Mouse (Mus musculus): ENCODE measurements at regions not wholly inside any gene's neighbourhood (a gene's known extent, or its start where the extent isn't known, plus 50 kb on each side); places are given as distances from the start of the nearest gene placed in this dataset.

DNA sequence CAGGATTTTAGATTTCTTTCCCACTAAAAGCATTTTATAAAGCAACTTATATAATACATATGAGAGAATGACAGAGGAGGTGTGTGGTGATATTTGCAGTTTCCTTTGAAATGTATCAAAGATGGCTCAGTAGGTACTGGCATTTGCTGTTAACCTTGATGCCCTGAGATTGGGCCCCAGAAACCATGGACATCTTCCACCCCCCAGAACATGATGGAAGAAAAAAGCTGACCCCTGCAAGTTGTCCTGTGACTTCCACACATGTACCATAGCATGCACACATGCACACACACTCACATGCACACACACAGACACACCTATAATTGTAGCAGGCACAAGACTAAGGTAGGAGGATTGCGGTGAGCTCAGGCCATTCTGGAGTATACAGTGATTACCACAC is 171.4 kb downstream of the Usp46 start:
- no peak for TF ChIP-seq CTCF (IDR thresholded peaks at IDR 0.05; ENCODE audit: extremely low read depth, insufficient read depth, low read length)
- TF ChIP-seq POLR2A (IDR thresholded peaks at IDR 0.05; ENCODE audit: extremely low read depth, insufficient read depth, low read length): no peak
